Mouse (Mus musculus) heart, embryonic 11.5 days (tissue): ENCODE measurements around the gene Agrp. TPM values are rescaled to one million over a fixed set of nuclear protein-coding genes. Genes with fewer than 3 reads are reported as not detected.

Experiments used
- ATAC-seq: fragments of 200-750 bp; cut with Nextera tagmentation; replicated peaks from 2 replicates; pipeline ENCODE4 v1.8.0; 2017; ENCODE audit warnings: moderate library complexity; ENCODE audit not compliant: insufficient number of reproducible peaks, low FRiP score, low TSS enrichment
- H3K27ac ChIP-seq: fragments of 300-500 bp; sonication (generic); 2 replicates; pipeline ENCODE4 v1.5.1; 2014; ENCODE audit warnings: mild to moderate bottlenecking, low read depth, low read length
- H3K27me3 ChIP-seq: fragments of 300-500 bp; sonication (generic); 2 replicates; pipeline ENCODE4 v1.6.1; 2014; ENCODE audit warnings: mild to moderate bottlenecking, low read length, mixed read lengths; ENCODE audit not compliant: control insufficient read depth, insufficient read depth
- H3K36me3 ChIP-seq: fragments of 300-500 bp; sonication (generic); 2 replicates; pipeline ENCODE4 v1.6.1; 2014; ENCODE audit warnings: mild to moderate bottlenecking, low read length, moderate library complexity, mixed read lengths; ENCODE audit not compliant: control insufficient read depth, insufficient read depth
- H3K4me1 ChIP-seq: fragments of 300-500 bp; sonication (generic); 2 replicates; pipeline ENCODE4 v1.6.1; 2014; ENCODE audit warnings: low read length; ENCODE audit not compliant: control insufficient read depth, insufficient read depth
- H3K4me2 ChIP-seq: fragments of 300-500 bp; sonication (generic); 2 replicates; pipeline ENCODE4 v1.6.1; 2014; ENCODE audit warnings: mild to moderate bottlenecking, moderate library complexity
- H3K4me3 ChIP-seq: fragments of 300-500 bp; sonication (generic); 2 replicates; pipeline ENCODE4 v1.5.1; 2014; ENCODE audit warnings: low read depth, low read length
- H3K9ac ChIP-seq: fragments of 300-500 bp; sonication (generic); 2 replicates; pipeline ENCODE4 v1.6.1; 2014; ENCODE audit warnings: mild to moderate bottlenecking, low read depth, low read length, moderate library complexity
- H3K9me3 ChIP-seq: fragments of 300-500 bp; sonication (generic); replicated peaks from 2 replicates; pipeline ENCODE4 v1.6.1; 2016; ENCODE audit warnings: low read length; ENCODE audit not compliant: control insufficient read depth
- WGBS: fragments of 180-500 bp; shearing (Covaris S2); extraction: QIAGEN DNeasy Blood & Tissue Kit; methylation state at CpG from one replicate; pipeline ENCODE4 v1.1.7; 2014; ENCODE audit not compliant: insufficient replicate concordance; 5-methylcytosine and 5-hydroxymethylcytosine counted together
- polyA plus RNA-seq: library from polyadenylated mRNA; unstranded; fragments of >200 nt; fragmentation: Nextera tagmentation; extraction: Ambion mirVana; gene quantifications from 2 replicates; pipeline ENCODE4 v1.2.1, GENCODE M21; 2014

Agrp gene
- polyA plus RNA-seq, 1 experiment from 2014 or later = 0.50 TPM

DNA sequence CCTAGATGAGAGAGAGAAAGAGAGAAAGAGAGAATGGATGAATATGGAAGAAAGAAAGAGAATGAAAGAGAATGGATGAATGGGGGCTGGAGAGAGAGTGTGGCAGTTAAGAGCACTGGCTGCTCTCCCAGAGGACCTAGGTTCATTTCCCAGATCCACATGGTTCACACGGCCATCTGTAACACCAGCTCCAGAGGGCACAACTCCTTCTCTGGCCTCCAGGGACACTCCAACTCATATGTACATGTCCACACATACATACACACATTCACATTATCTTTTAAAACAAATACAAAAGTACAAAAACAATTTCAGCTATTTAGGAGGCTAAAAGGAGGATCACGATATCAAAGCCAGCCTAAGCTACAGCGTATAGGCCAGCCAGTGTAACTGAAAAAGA lies 74.3 kb downstream of the Agrp start:
- no peak overlapping the region for H3K9ac ChIP-seq
- H3K9me3 ChIP-seq = no peaks in the 10 kb centered on the region
- no peak for ATAC-seq
- 88% methylated on average over 3 of the region's 3 CpGs for WGBS
- H3K27me3 ChIP-seq = no peaks in the 10 kb centered on the region
- H3K27ac ChIP-seq = no peak overlapping the region
- H3K36me3 ChIP-seq = no peaks in the 10 kb centered on the region; the same call in 1 of the 2 replicates
- no peak overlapping the region for H3K4me3 ChIP-seq
- H3K4me1 ChIP-seq = peaks cover 6% of the 10 kb centered on the region
- no peak overlapping the region for H3K4me2 ChIP-seq

DNA sequence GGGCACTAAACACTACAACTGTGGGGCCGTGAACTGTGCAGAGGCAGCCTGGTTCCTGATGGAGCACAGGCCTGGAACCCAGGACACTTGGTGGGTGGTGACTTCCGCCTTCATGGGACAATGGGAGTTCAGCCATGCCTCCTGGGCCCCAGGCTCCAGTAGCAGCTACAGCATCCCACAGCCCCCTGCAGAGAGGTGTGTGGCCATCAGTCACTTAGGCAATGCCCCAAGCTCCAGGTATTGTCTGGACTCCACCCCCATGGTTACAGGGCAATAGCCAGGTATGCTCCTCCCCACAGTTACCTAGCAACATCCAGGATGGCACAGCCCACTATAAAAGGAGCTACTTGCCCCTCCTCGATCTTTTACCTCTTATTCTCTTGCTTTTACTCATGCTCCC lies 82.0 kb downstream of the Agrp start:
- WGBS = 75% methylated on average over 3 of the region's 3 CpGs

DNA sequence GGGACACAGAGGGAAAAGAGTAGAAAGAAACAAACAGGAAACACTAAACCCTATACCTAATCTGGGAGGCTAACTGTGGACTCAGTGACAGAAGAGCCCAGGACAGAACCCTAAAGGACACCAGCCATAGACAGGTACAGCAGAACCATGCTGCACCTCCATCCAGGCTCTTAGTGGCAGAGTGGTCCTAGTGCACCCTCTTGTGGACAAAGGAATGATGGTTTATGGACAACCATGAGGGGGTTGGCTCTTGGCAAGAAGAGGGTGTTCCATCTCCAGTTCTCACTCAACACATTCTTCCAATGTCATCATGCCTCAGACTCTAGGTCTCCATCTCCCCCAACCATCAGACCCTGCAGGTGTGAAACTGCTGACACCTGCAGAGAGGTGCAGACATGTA lies 83.1 kb downstream of the Agrp start:
- ATAC-seq = 0 out of 2 replicates have a peak, but pooled peaks have one; percentile 46
- no peaks in the 10 kb centered on the region for H3K9me3 ChIP-seq

More for the DNA sequence above, 82.0 kb downstream of the Agrp start:
- no peak overlapping the region for H3K9ac ChIP-seq
- no peak overlapping the region for H3K4me2 ChIP-seq
- H3K36me3 ChIP-seq = no peaks in the 10 kb centered on the region; the same call in 1 of the 2 replicates
- H3K4me1 ChIP-seq = no peaks in the 10 kb centered on the region
- no peaks in the 10 kb centered on the region for H3K9me3 ChIP-seq
- no peak overlapping the region for H3K27ac ChIP-seq
- no peak overlapping the region for H3K4me3 ChIP-seq
- no peaks in the 10 kb centered on the region for H3K27me3 ChIP-seq
- no peak for ATAC-seq

DNA sequence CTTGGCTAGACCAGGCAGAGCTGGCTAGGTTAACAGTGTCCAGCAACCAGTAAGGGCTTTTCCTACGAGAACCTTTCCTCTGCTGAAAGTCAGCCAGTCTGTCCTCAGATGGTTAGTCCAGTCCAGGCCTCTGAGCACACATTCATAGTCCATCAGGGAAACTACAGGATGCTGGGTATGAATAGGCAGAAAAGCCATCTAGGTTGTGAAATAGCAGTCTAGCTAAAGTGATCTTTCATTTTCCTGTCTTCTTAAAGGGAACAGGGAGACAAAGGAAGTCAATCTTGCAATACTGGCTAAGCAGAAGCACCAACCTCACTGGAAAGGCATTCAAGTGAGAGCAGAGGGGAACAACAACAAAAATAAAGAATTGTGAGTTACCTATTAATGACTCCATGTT lies 84.4 kb downstream of the Agrp start:
- H3K4me1 ChIP-seq = no peaks in the 10 kb centered on the region
- H3K36me3 ChIP-seq = no peaks in the 10 kb centered on the region
- no peaks in the 10 kb centered on the region for H3K9me3 ChIP-seq
- ATAC-seq = no peak
- no peak overlapping the region for H3K27ac ChIP-seq
- H3K27me3 ChIP-seq = no peaks in the 10 kb centered on the region
- no peak overlapping the region for H3K4me2 ChIP-seq
- 79% methylated on average over 1 of the region's 1 CpGs for WGBS
- H3K4me3 ChIP-seq = no peak overlapping the region
- H3K9ac ChIP-seq = no peak overlapping the region

More for the DNA sequence above, 83.1 kb downstream of the Agrp start:
- Histone ChIP-seq H3K4me1 (no peaks in the 10 kb centered on the region), H3K4me3 (no peak overlapping the region), H3K4me2 (no peak overlapping the region), H3K27me3 (no peaks in the 10 kb centered on the region), H3K36me3 (no peaks in the 10 kb centered on the region; the same call in 1 of the 2 replicates), H3K27ac (no peak overlapping the region), H3K9ac (no peak overlapping the region)

DNA sequence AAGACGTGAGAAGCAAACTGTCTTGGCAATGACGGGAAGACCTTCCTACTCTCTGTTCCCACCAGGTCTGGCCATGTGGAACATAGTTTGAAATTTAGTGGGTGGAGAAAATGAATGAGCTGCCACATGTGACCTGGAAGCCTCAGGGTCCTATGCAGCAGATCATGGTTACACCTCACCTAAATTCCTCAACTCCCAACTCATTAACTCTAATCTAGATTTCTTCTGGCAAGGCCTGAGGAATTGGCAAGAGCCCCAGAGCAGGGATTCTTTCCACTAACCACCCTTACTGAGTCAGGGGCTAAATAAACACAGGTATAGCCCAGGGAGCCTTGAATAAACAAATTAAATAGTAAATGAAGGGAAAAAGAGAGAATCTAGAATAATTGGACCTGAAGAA lies 85.2 kb downstream of the Agrp start:
- H3K4me3 ChIP-seq = no peak overlapping the region
- no peaks in the 10 kb centered on the region for H3K4me1 ChIP-seq
- no peaks in the 10 kb centered on the region for H3K9me3 ChIP-seq
- no peaks in the 10 kb centered on the region for H3K27me3 ChIP-seq
- no peak overlapping the region for H3K4me2 ChIP-seq
- no peak overlapping the region for H3K27ac ChIP-seq
- WGBS = 76% methylated on average over 2 of the region's 2 CpGs
- H3K9ac ChIP-seq = no peak overlapping the region
- no peak for ATAC-seq
- no peaks in the 10 kb centered on the region for H3K36me3 ChIP-seq

DNA sequence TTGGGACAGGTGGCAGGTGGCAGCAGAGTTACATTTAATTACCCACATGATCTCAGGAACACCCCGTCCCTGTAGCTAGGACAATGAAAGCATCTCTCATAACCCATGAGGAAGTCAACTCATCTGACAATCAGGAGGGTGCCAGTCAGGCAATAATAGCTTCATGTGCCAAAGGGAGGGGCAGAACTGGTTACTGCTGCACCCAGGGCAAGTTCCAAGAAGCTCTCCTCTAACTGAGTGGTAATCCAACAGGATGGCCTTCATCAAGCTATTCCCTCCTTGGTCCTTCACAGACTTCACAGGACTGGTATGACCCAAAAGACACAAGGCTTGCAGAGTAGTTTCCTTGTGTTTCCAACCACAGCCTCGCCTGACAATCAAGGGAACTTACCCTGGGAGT lies 87.1 kb downstream of the Agrp start:
- Histone ChIP-seq H3K4me1 (peaks cover 8% of the 10 kb centered on the region), H3K9me3 (no peaks in the 10 kb centered on the region), H3K4me3 (no peak overlapping the region), H3K36me3 (no peaks in the 10 kb centered on the region), H3K9ac (no peak overlapping the region), H3K4me2 (no peak overlapping the region), H3K27ac (no peak overlapping the region), H3K27me3 (no peaks in the 10 kb centered on the region)
- ATAC-seq = no peak
- whole genome bisulfite sequencing = 81% methylated on average over 2 of the region's 2 CpGs

DNA sequence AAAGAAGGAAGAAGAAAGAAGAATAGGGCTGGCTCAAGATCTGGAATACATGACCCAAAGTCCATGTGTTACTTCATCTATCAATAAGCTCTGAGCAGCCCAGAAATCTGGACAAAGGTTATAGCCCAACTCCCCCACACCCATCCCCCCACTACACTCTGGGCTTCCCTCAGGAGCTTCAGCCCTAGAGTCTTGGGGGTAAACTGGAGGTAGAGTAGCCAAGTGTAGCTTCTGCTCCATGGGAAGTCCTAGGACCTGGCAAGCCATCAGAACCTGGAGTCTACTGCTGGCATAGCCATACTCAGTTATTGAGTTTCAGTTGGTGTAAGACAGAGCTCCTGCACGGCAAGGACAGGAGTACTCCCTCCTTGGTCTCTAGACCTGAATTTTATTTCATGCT lies 87.7 kb downstream of the Agrp start:
- Histone ChIP-seq H3K36me3 (no peaks in the 10 kb centered on the region), H3K27me3 (no peaks in the 10 kb centered on the region), H3K9ac (no peak overlapping the region), H3K4me2 (no peak overlapping the region), H3K4me1 (peaks cover 14% of the 10 kb centered on the region), H3K9me3 (no peaks in the 10 kb centered on the region), H3K4me3 (no peak overlapping the region), H3K27ac (no peak overlapping the region)
- ATAC-seq = no peak
- WGBS = 77% methylated on average over 1 of the region's 1 CpGs

DNA sequence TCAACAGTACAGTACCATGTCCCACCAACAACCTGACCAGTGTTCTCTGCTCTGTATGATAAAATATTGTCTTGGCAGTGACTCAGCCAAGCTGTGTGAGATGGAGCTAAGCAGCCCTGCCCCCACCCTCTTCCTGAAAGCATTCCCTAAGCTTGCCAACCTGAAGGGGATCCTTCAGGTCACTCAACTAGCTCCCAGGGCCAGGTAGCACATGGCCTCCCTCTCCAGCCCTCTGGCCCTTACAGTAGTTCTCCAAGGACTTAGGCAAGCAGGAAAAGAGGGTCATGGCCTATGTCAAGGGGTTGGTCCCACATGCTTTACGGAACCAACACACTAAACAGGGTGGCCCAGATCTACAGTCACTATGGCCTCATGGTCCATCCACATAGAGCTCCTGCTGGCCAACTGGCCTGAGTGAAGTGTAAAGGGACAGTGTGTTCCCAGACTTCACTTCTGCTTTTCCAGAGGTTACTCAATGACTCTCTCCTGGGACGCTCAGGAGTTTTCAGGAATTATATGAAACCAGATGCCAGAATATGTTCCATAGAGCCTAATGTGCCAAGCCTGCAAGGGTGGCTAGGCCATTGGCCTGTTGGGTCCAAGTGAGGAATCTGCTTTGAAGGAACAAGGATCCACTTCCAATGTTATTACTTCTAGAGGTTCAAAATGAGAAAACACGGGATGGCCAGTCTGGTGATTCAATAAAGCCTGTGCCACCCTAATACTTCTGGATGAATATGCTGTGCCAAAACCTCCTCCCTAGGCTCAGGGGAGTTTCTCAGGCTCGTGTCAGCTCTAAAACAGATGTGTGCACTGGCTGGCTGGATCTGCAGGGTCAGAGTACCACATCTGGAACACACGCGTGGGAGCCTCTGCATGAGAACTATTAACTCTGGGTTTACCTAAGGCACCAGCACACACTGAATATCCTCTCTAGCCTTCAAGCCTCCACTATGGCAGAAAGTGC lies 90.5 kb downstream of the Agrp start:
- ATAC-seq = no peak
- H3K4me1 ChIP-seq = peaks cover 26% of the 10 kb centered on the region

DNA sequence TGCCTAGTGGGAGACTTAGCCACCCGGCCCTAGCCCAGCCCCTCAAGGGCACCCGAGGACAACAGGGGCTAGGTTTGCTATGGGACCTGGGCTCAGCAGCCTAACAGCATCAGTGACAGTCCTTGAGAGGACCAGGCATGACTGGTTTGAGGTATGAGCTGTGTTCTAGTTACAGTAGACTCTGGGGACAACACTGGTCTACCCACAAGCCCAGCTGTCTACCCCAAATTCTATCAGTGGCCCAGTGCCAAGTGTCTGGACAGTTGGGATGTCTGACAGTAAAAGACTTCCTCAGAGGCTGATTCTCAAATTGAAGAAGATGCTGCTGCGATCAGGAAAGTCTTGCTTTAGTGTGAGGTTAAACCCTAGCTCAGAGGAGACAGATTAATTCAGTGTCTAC lies 91.9 kb downstream of the Agrp start:
- no peaks in the 10 kb centered on the region for H3K27me3 ChIP-seq
- peaks cover 26% of the 10 kb centered on the region for H3K4me1 ChIP-seq
- WGBS = 65% methylated on average over 3 of the region's 3 CpGs
- H3K4me2 ChIP-seq = no peak overlapping the region
- no peak overlapping the region for H3K9ac ChIP-seq
- H3K4me3 ChIP-seq = no peak overlapping the region
- no peaks in the 10 kb centered on the region for H3K9me3 ChIP-seq
- H3K36me3 ChIP-seq = no peaks in the 10 kb centered on the region
- H3K27ac ChIP-seq = no peak overlapping the region
- ATAC-seq = no peak

More for the DNA sequence above, 90.5 kb downstream of the Agrp start:
- H3K4me3 ChIP-seq = no peak overlapping the region
- no peak overlapping the region for H3K4me2 ChIP-seq
- no peaks in the 10 kb centered on the region for H3K9me3 ChIP-seq
- no peaks in the 10 kb centered on the region for H3K36me3 ChIP-seq
- WGBS = 85% methylated on average over 6 of the region's 6 CpGs
- no peak overlapping the region for H3K27ac ChIP-seq
- H3K9ac ChIP-seq = no peak overlapping the region
- H3K27me3 ChIP-seq = no peaks in the 10 kb centered on the region
